ENCODE assay signal across 7 mouse cellular contexts in genomic region chr11:120492024-120492877, GRCm38 (mm10). TPM values are rescaled to one million over a fixed set of nuclear protein-coding genes. Genes with fewer than 3 reads are reported as not detected.
DNase-seq lines count a peak whose midpoint lies in the region; ATAC-seq and TF ChIP-seq lines count a peak whose summit lies in the region.

No protein-coding gene starts in this region.

- peak; percentile 54 for ATAC-seq in embryonic facial prominence, embryonic 15.5 days (ENCODE audit: insufficient number of reproducible peaks, low FRiP score, low TSS enrichment, low read depth)
- peak; percentile 41 for ATAC-seq in hindbrain, embryonic 11.5 days (ENCODE audit: low FRiP score)
- peak; percentile 48; the same call in 1 of the 2 replicates for ATAC-seq in limb, embryonic 13.5 days (ENCODE audit: low FRiP score, low read depth)
- ATAC-seq in midbrain, embryonic 14.5 days (ENCODE audit: low FRiP score, low TSS enrichment), result peak; percentile 44

- TF ChIP-seq POLR2A in CH12.LX (IDR thresholded peaks at IDR 0.05; ENCODE audit: low read depth, low read length), result no peak

- in situ Hi-C loops in CH12.LX (cut with MboI; ENCODE audit: low pct_ligation_motif_present, low pct_unique_long_range_greater_than_20kb, low sequenced_read_pairs), result no loop called here

- TF ChIP-seq EP300 in CH12.LX (IDR thresholded peaks at IDR 0.05; ENCODE audit: low read length), result peak; percentile 4; the same call in 1 of the 2 replicates

- dilution Hi-C loops in CH12.LX (cut with MboI; ENCODE audit: extremely low pct_ligation_motif_present, extremely low pct_unique_long_range_greater_than_20kb, low sequenced_read_pairs), result no loop called here

- H3K27ac ChIP-seq in CH12.LX (ENCODE audit: insufficient read depth, low read depth), result peak overlapping the region; percentile 45
- peak overlapping the region; percentile 85 for H3K27ac ChIP-seq in embryonic facial prominence, embryonic 15.5 days (replicated peaks)
- H3K27ac ChIP-seq in hindbrain, embryonic 11.5 days (ENCODE audit: low read depth, low read length), result peak overlapping the region; percentile 40
- peak overlapping the region; percentile 79 for H3K27ac ChIP-seq in limb, embryonic 13.5 days
- H3K27ac ChIP-seq in midbrain, embryonic 14.5 days (replicated peaks; ENCODE audit: low read depth, low read length), result peak overlapping the region; percentile 72

- no peaks in the 10 kb centered on the region for H3K9me3 ChIP-seq in CH12.LX (replicated peaks; ENCODE audit: low read length)
- H3K9me3 ChIP-seq in embryonic facial prominence, embryonic 15.5 days (replicated peaks), result no peaks in the 10 kb centered on the region
- no peaks in the 10 kb centered on the region for H3K9me3 ChIP-seq in hindbrain, embryonic 11.5 days (ENCODE audit: control insufficient read depth, low read length)
- no peaks in the 10 kb centered on the region for H3K9me3 ChIP-seq in limb, embryonic 13.5 days
- no peaks in the 10 kb centered on the region for H3K9me3 ChIP-seq in midbrain, embryonic 14.5 days (ENCODE audit: control insufficient read depth, low read length)

- DNase-seq in CH12.LX (ENCODE audit: extremely low read depth), result peak; percentile 85
- DNase-seq in Muller cell, postnatal 12 days (ENCODE audit: inconsistent ontology term), result peak; percentile 63
- peak; percentile 55 for DNase-seq in hindbrain, embryonic 11.5 days (ENCODE audit: low spot score)
- DNase-seq in midbrain, embryonic 14.5 days, result peak; percentile 66
- DNase-seq in thymus, postnatal 36 days, result peak; percentile 26 to 53

- peak overlapping the region; percentile 55 for H3K4me2 ChIP-seq in CH12.LX (ENCODE audit: insufficient read depth, low read depth, poor library complexity, severe bottlenecking)
- peak overlapping the region; percentile 96 for H3K4me2 ChIP-seq in embryonic facial prominence, embryonic 15.5 days (replicated peaks)
- H3K4me2 ChIP-seq in hindbrain, embryonic 11.5 days (replicated peaks; ENCODE audit: low read depth, low read length), result peak overlapping the region; percentile 96
- peak overlapping the region; percentile 97 for H3K4me2 ChIP-seq in limb, embryonic 13.5 days (replicated peaks)
- H3K4me2 ChIP-seq in midbrain, embryonic 14.5 days (ENCODE audit: low read length), result peak overlapping the region; percentile 97

- peak in 1 of 2 experiments; percentile 59; a peak in 2 of 4 replicates for TF ChIP-seq CTCF in CH12.LX (conservative IDR thresholded peaks at IDR 0.05 in 1 of 2, IDR thresholded peaks at IDR 0.05 in 1 of 2; ENCODE audit: low read depth in 2 of 2, low read length in 2 of 2)

- peaks cover 46 to 76% of the 10 kb centered on the region in 2 experiments for H3K36me3 ChIP-seq in CH12.LX (replicated peaks in 1 of 2; ENCODE audit: control insufficient read depth in 1 of 2, insufficient read depth in 1 of 2, low read length in 1 of 2)
- H3K36me3 ChIP-seq in embryonic facial prominence, embryonic 15.5 days, result peaks cover 44% of the 10 kb centered on the region
- H3K36me3 ChIP-seq in hindbrain, embryonic 11.5 days (ENCODE audit: control insufficient read depth, insufficient read depth, low read length), result peaks cover 4% of the 10 kb centered on the region; the same call in 1 of the 2 replicates
- peaks cover 51% of the 10 kb centered on the region for H3K36me3 ChIP-seq in limb, embryonic 13.5 days
- H3K36me3 ChIP-seq in midbrain, embryonic 14.5 days (ENCODE audit: control insufficient read depth, insufficient read depth, low read length), result peaks cover 46% of the 10 kb centered on the region

- H3K9ac ChIP-seq in CH12.LX (ENCODE audit: insufficient read depth, low read depth), result peak overlapping the region; percentile 71
- peak overlapping the region; percentile 80 for H3K9ac ChIP-seq in embryonic facial prominence, embryonic 15.5 days
- H3K9ac ChIP-seq in hindbrain, embryonic 11.5 days (ENCODE audit: low read depth, low read length), result peak overlapping the region; percentile 68
- peak overlapping the region; percentile 85 for H3K9ac ChIP-seq in limb, embryonic 13.5 days
- H3K9ac ChIP-seq in midbrain, embryonic 14.5 days (replicated peaks; ENCODE audit: low read length), result peak overlapping the region; percentile 75

- peaks cover 2% of the 10 kb centered on the region; the same call in 1 of the 2 replicates for H3K79me2 ChIP-seq in CH12.LX (replicated peaks; ENCODE audit: control insufficient read depth, extremely low read depth, insufficient read depth, poor library complexity, severe bottlenecking)

- peak overlapping the region; percentile 73 to 87 (median 75) for H3K4me3 ChIP-seq in CH12.LX (replicated peaks in 1 of 3; ENCODE audit: low read depth in 2 of 3, low read length in 2 of 3, poor library complexity in 1 of 3)
- peak overlapping the region; percentile 95 for H3K4me3 ChIP-seq in embryonic facial prominence, embryonic 15.5 days (replicated peaks)
- peak overlapping the region; percentile 64 for H3K4me3 ChIP-seq in hindbrain, embryonic 11.5 days (ENCODE audit: low read depth, low read length)
- H3K4me3 ChIP-seq in limb, embryonic 13.5 days, result peak overlapping the region; percentile 94
- H3K4me3 ChIP-seq in midbrain, embryonic 14.5 days (replicated peaks; ENCODE audit: low read depth, low read length), result peak overlapping the region; percentile 87

- no peaks in the 10 kb centered on the region for H3K27me3 ChIP-seq in CH12.LX (replicated peaks)
- H3K27me3 ChIP-seq in embryonic facial prominence, embryonic 15.5 days, result no peaks in the 10 kb centered on the region
- no peaks in the 10 kb centered on the region for H3K27me3 ChIP-seq in hindbrain, embryonic 11.5 days (ENCODE audit: control insufficient read depth, insufficient read depth, low read length)
- H3K27me3 ChIP-seq in limb, embryonic 13.5 days, result no peaks in the 10 kb centered on the region
- no peaks in the 10 kb centered on the region for H3K27me3 ChIP-seq in midbrain, embryonic 14.5 days (ENCODE audit: control insufficient read depth, insufficient read depth, low read length)

- WGBS in embryonic facial prominence, embryonic 15.5 days, result under 1% methylated on average over 48 of the region's 48 CpGs
- under 1% methylated on average over 48 of the region's 48 CpGs for WGBS in hindbrain, embryonic 11.5 days
- WGBS in limb, embryonic 13.5 days, result under 1% methylated on average over 47 of the region's 48 CpGs
- WGBS in midbrain, embryonic 14.5 days, result under 1% methylated on average over 48 of the region's 48 CpGs

- peaks cover 15 to 42% of the 10 kb centered on the region in 2 experiments for H3K4me1 ChIP-seq in CH12.LX (ENCODE audit: control insufficient read depth in 1 of 2, insufficient read depth in 2 of 2)
- H3K4me1 ChIP-seq in embryonic facial prominence, embryonic 15.5 days, result peaks cover 34% of the 10 kb centered on the region
- peaks cover 9% of the 10 kb centered on the region for H3K4me1 ChIP-seq in hindbrain, embryonic 11.5 days (replicated peaks; ENCODE audit: control insufficient read depth, insufficient read depth, low read length)
- peaks cover 42% of the 10 kb centered on the region for H3K4me1 ChIP-seq in limb, embryonic 13.5 days
- peaks cover 17% of the 10 kb centered on the region for H3K4me1 ChIP-seq in midbrain, embryonic 14.5 days (ENCODE audit: control insufficient read depth, insufficient read depth, low read length)

- peak; percentile 37 for TF ChIP-seq RAD21 in CH12.LX (IDR thresholded peaks at IDR 0.05; ENCODE audit: low read depth, low read length)

RNA-seq across cellular contexts. Expression of gene Slc25a10, which starts 0.6 kb away (rescaled TPM):
- total RNA-seq in CH12.LX (2012; rRNA removed) (32.9 and 48.5 TPM in 2 replicates), CH12.LX (2014; rRNA removed) (29.5 and 34.6 TPM in 2 replicates)
- polyA plus RNA-seq in CH12.LX (2012; ENCODE audit: insufficient read length, low read depth), result 43.4 and 45.9 TPM in 2 replicates
- polyA plus RNA-seq in embryonic facial prominence, embryonic 15.5 days (2015; fragmentation: Nextera tagmentation; extraction: Ambion mirVana), result 47.3 and 53.6 TPM in 2 replicates
- polyA plus RNA-seq in hindbrain, embryonic 11.5 days (2014; fragmentation: Nextera tagmentation; extraction: Ambion mirVana), result 35.2 and 35.4 TPM in 2 replicates
- polyA plus RNA-seq in limb, embryonic 13.5 days (2015; fragmentation: Nextera tagmentation; extraction: Ambion mirVana), result 46.8 and 49.0 TPM in 2 replicates
- 23.6 and 28.4 TPM in 2 replicates for polyA plus RNA-seq in midbrain, embryonic 14.5 days (2014; fragmentation: Nextera tagmentation; extraction: Ambion mirVana)

RNA-seq across cellular contexts. Expression of gene Mrpl12, which starts 7.8 kb away (rescaled TPM):
- total RNA-seq in CH12.LX (2012; rRNA removed), result 267 and 336 TPM in 2 replicates
- 47.5 and 60.3 TPM in 2 replicates for total RNA-seq in CH12.LX (2014; rRNA removed)
- 341 and 363 TPM in 2 replicates for polyA plus RNA-seq in CH12.LX (2012; ENCODE audit: insufficient read length, low read depth)
- polyA plus RNA-seq in embryonic facial prominence, embryonic 15.5 days (2015; fragmentation: Nextera tagmentation; extraction: Ambion mirVana), result 118 and 126 TPM in 2 replicates
- 139 and 141 TPM in 2 replicates for polyA plus RNA-seq in hindbrain, embryonic 11.5 days (2014; fragmentation: Nextera tagmentation; extraction: Ambion mirVana)
- 120 and 124 TPM in 2 replicates for polyA plus RNA-seq in limb, embryonic 13.5 days (2015; fragmentation: Nextera tagmentation; extraction: Ambion mirVana)
- 113 and 151 TPM in 2 replicates for polyA plus RNA-seq in midbrain, embryonic 14.5 days (2014; fragmentation: Nextera tagmentation; extraction: Ambion mirVana)

RNA-seq across cellular contexts. Expression of gene Arl16, which starts 24.8 kb away (rescaled TPM):
- 24.8 and 26.1 TPM in 2 replicates for total RNA-seq in CH12.LX (2012; rRNA removed)
- total RNA-seq in CH12.LX (2014; rRNA removed), result 34.6 and 42.6 TPM in 2 replicates
- 19.8 and 22.8 TPM in 2 replicates for polyA plus RNA-seq in CH12.LX (2012; ENCODE audit: insufficient read length, low read depth)
- polyA plus RNA-seq in embryonic facial prominence, embryonic 15.5 days (2015; fragmentation: Nextera tagmentation; extraction: Ambion mirVana), result 57.1 and 57.8 TPM in 2 replicates
- polyA plus RNA-seq in hindbrain, embryonic 11.5 days (2014; fragmentation: Nextera tagmentation; extraction: Ambion mirVana), result 54.8 and 58.2 TPM in 2 replicates
- polyA plus RNA-seq in limb, embryonic 13.5 days (2015; fragmentation: Nextera tagmentation; extraction: Ambion mirVana), result 65.8 and 67.9 TPM in 2 replicates
- polyA plus RNA-seq in midbrain, embryonic 14.5 days (2014; fragmentation: Nextera tagmentation; extraction: Ambion mirVana), result 48.8 and 56.9 TPM in 2 replicates

RNA-seq across cellular contexts. Expression of gene Ccdc137, which starts 34.3 kb away (rescaled TPM):
- 30.1 and 43.9 TPM in 2 replicates for total RNA-seq in CH12.LX (2012; rRNA removed)
- 54.6 and 61.1 TPM in 2 replicates for total RNA-seq in CH12.LX (2014; rRNA removed)
- polyA plus RNA-seq in CH12.LX (2012; ENCODE audit: insufficient read length, low read depth), result 70.4 and 104 TPM in 2 replicates
- polyA plus RNA-seq in embryonic facial prominence, embryonic 15.5 days (2015; fragmentation: Nextera tagmentation; extraction: Ambion mirVana), result 32.4 and 38.5 TPM in 2 replicates
- 25.0 and 30.0 TPM in 2 replicates for polyA plus RNA-seq in hindbrain, embryonic 11.5 days (2014; fragmentation: Nextera tagmentation; extraction: Ambion mirVana)
- polyA plus RNA-seq in limb, embryonic 13.5 days (2015; fragmentation: Nextera tagmentation; extraction: Ambion mirVana), result 37.1 and 41.7 TPM in 2 replicates
- polyA plus RNA-seq in midbrain, embryonic 14.5 days (2014; fragmentation: Nextera tagmentation; extraction: Ambion mirVana), result 17.8 and 19.9 TPM in 2 replicates

RNA-seq across cellular contexts. Expression of gene Oxld1, which starts 34.4 kb away (rescaled TPM):
- total RNA-seq in CH12.LX (2012; rRNA removed), result 18.7 and 31.4 TPM in 2 replicates
- 17.6 and 20.3 TPM in 2 replicates for total RNA-seq in CH12.LX (2014; rRNA removed)
- polyA plus RNA-seq in CH12.LX (2012; ENCODE audit: insufficient read length, low read depth), result 10.4 and 12.2 TPM in 2 replicates
- 14.0 and 15.5 TPM in 2 replicates for polyA plus RNA-seq in embryonic facial prominence, embryonic 15.5 days (2015; fragmentation: Nextera tagmentation; extraction: Ambion mirVana)
- polyA plus RNA-seq in hindbrain, embryonic 11.5 days (2014; fragmentation: Nextera tagmentation; extraction: Ambion mirVana), result 11.9 and 13.1 TPM in 2 replicates
- 12.2 and 12.4 TPM in 2 replicates for polyA plus RNA-seq in limb, embryonic 13.5 days (2015; fragmentation: Nextera tagmentation; extraction: Ambion mirVana)
- polyA plus RNA-seq in midbrain, embryonic 14.5 days (2014; fragmentation: Nextera tagmentation; extraction: Ambion mirVana), result 11.2 and 12.5 TPM in 2 replicates

Comparison
In these comparisons a context has a peak if more than half of its experiments do, and no peak if none do; other contexts are left out.
1. Peak in every context shown above with its lines: DNase-seq, ATAC-seq, H3K4me3 ChIP-seq and H3K27ac ChIP-seq.